Mouse (Mus musculus) midbrain, postnatal 0 days (tissue): ENCODE data around the gene Gstp2. TPM values are rescaled to one million over a fixed set of nuclear protein-coding genes. Genes with fewer than 3 reads are reported as not detected.
"Not testable (repeated sequence)": the region's sequence is repeated elsewhere in the genome, so short reads cannot be mapped to it uniquely, and the experiment has no call there.

Experiments used
- ATAC-seq: fragments of 200-750 bp; cut with Nextera tagmentation; 2 replicates; pipeline ENCODE4 v1.8.0; 2017; ENCODE audit warnings: moderate number of reproducible peaks, mild to moderate bottlenecking, moderate TSS enrichment, moderate library complexity; ENCODE audit not compliant: low FRiP score
- DNase-seq: peaks from one replicate; pipeline ENCODE4 v3.0.0-alpha.2; 2015; ENCODE audit warnings: low spot score
- H3K27ac ChIP-seq: fragments of 300-500 bp; sonication (generic); 2 replicates; pipeline ENCODE4 v1.5.1; 2014; ENCODE audit warnings: low read depth, mild to moderate bottlenecking, low read length, mixed read lengths
- H3K27me3 ChIP-seq: fragments of 300-500 bp; sonication (generic); 2 replicates; pipeline ENCODE4 v1.6.1; 2014; ENCODE audit warnings: low read length, control low read depth, mixed read lengths; ENCODE audit not compliant: insufficient read depth
- H3K36me3 ChIP-seq: fragments of 300-500 bp; sonication (generic); 2 replicates; pipeline ENCODE4 v1.6.1; 2014; ENCODE audit warnings: low read length, control low read depth, mixed read lengths; ENCODE audit not compliant: insufficient read depth
- H3K4me1 ChIP-seq: fragments of 300-500 bp; sonication (generic); 2 replicates; pipeline ENCODE4 v1.6.1; 2014; ENCODE audit warnings: mild to moderate bottlenecking, control low read depth, antibody characterized with exemption, low read length, mixed read lengths; ENCODE audit not compliant: insufficient read depth
- H3K4me2 ChIP-seq: fragments of 300-500 bp; sonication (generic); 2 replicates; pipeline ENCODE4 v1.6.1; 2014; ENCODE audit warnings: low read depth, mild to moderate bottlenecking, low read length, mixed read lengths; ENCODE audit not compliant: poor library complexity, severe bottlenecking
- H3K4me3 ChIP-seq: fragments of 300-500 bp; sonication (generic); 2 replicates; pipeline ENCODE4 v1.5.1; 2014; ENCODE audit warnings: low read depth, mild to moderate bottlenecking, low read length, moderate library complexity
- H3K9ac ChIP-seq: fragments of 300-500 bp; sonication (generic); replicated peaks from 2 replicates; pipeline ENCODE4 v1.6.1; 2014; ENCODE audit warnings: mild to moderate bottlenecking, low read length, moderate library complexity, mixed read lengths; ENCODE audit not compliant: poor library complexity, severe bottlenecking
- H3K9me3 ChIP-seq: fragments of 300-500 bp; sonication (generic); 2 replicates; pipeline ENCODE4 v1.6.1; 2016; ENCODE audit warnings: low read length, control low read depth
- CTCF ChIP-seq: IDR thresholded peaks from 2 replicates; pipeline ENCODE4 v1.5.1; 2016; ENCODE audit warnings: antibody characterized with exemption, mild to moderate bottlenecking
- WGBS: fragments of 180-500 bp; shearing (Covaris S2); extraction: QIAGEN DNeasy Blood & Tissue Kit; methylation state at CpG from one replicate; pipeline ENCODE4 v1.1.7; 2014; 5-methylcytosine and 5-hydroxymethylcytosine counted together
- polyA plus RNA-seq: library from polyadenylated mRNA; unstranded; fragments of >200 nt; fragmentation: Nextera tagmentation; extraction: Ambion mirVana; gene quantifications from 2 replicates; pipeline ENCODE4 v1.2.1, GENCODE M21; 2015
- total RNA-seq: library from RNA; depleted of rRNA; stranded (reverse); fragments of >200 nt; gene quantifications from 2 replicates; pipeline ENCODE4 v1.2.3, GENCODE M21; 2014

Gene Gstp2
- total and polyA plus RNA-seq, 2 experiments from 2014 or later = 2.4 TPM; not detected in 1

DNA sequence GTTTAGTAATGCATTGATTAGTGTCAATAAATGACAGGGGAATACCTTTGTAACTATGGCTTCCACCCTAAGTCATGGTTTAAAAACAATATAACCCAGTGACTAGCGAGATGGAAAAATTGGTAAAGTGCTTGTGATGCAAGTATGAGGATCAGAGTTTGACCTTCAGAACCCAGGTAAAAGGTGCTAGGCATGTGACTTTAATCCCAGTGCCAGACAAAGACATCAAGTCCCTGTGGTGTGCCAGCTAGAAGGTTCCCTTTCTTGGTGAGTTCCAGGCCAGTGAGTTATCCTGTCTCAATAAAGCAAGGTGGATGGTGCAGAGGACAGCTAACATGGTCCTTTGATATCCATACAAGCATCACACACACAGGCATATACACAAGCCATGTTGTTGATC is 29.7 kb upstream of the Gstp2 start:
- WGBS = 82% methylated on average over 1 of the region's 1 CpGs
- Histone ChIP-seq H3K4me1 (no peaks in the 10 kb centered on the region), H3K4me3 (no peak overlapping the region), H3K9me3 (no peaks in the 10 kb centered on the region), H3K9ac (no peak overlapping the region), H3K27ac (no peak overlapping the region), H3K4me2 (no peak overlapping the region), H3K36me3 (no peaks in the 10 kb centered on the region), H3K27me3 (no peaks in the 10 kb centered on the region)
- no peak for TF ChIP-seq CTCF
- DNase-seq (no peak), ATAC-seq (no peak)

DNA sequence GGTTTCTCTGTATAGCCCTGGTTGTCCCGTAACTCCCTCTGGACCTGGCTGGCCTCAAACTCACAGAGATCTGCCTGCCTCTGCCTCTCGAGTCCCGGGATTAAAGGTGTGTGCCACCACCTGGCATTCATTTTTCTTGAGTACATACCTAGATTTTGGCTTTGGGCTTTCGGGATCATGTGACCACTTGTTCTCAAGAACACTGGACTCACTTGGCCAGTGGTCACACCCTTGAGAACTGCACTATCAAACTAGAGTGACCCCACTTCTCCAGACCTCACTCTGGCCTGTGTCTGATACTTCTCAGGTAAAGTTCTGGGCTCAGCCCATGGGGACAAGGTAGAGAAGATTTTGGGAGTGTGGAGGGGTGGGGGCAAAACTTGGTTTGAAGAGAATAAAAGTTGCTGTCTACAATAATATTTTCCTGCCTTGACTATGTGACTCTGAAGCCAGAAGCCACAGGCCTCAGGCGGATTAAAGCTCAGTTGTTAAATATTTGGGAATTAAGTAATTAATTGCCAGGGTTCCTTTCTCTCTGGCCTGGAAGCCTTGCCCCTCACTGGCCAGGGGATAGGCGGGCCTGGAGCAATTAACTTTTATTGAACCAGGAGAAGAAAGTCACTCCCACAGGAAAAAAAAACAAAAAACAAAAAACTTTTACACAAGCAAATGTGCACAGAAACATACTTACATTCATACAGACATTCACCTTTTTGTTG is 27.0 kb upstream of the Gstp2 start:
- Histone ChIP-seq H3K4me1 (no peaks in the 10 kb centered on the region), H3K4me3 (no peak overlapping the region), H3K4me2 (no peak overlapping the region), H3K9ac (no peak overlapping the region), H3K27me3 (no peaks in the 10 kb centered on the region), H3K36me3 (no peaks in the 10 kb centered on the region), H3K9me3 (no peaks in the 10 kb centered on the region), H3K27ac (no peak overlapping the region)
- ATAC-seq (no peak), DNase-seq (no peak)
- no peak for TF ChIP-seq CTCF
- 87% methylated on average over 6 of the region's 6 CpGs for WGBS

DNA sequence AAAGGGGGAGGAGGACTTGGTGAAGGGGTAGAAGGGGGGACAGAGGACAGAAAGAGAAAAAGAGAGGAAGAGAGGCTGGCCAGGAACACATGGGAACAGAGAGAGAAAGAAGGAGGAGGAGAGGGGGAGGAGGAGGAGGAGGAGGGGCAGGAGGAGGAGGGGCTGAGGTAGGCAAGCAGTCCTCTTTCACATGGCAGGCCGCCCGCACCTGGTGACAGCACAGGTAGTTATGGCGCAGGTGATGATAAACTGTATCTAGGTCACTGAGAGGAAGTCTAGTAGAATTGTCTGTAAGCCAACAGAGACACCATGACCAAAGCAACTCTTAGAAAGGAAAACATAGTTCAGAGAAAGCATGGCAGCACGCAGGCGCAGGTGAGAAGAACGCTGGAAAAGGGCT is 25.6 kb upstream of the Gstp2 start:
- ATAC-seq = no peak
- H3K9me3 ChIP-seq = no peaks in the 10 kb centered on the region
- 93% methylated on average over 6 of the region's 6 CpGs for WGBS
- no peak overlapping the region for H3K4me3 ChIP-seq
- no peak overlapping the region for H3K4me2 ChIP-seq
- no peak overlapping the region for H3K9ac ChIP-seq
- no peak for DNase-seq
- no peaks in the 10 kb centered on the region for H3K27me3 ChIP-seq
- no peaks in the 10 kb centered on the region for H3K36me3 ChIP-seq
- H3K4me1 ChIP-seq = no peaks in the 10 kb centered on the region
- H3K27ac ChIP-seq = no peak overlapping the region
- no peak for TF ChIP-seq CTCF

DNA sequence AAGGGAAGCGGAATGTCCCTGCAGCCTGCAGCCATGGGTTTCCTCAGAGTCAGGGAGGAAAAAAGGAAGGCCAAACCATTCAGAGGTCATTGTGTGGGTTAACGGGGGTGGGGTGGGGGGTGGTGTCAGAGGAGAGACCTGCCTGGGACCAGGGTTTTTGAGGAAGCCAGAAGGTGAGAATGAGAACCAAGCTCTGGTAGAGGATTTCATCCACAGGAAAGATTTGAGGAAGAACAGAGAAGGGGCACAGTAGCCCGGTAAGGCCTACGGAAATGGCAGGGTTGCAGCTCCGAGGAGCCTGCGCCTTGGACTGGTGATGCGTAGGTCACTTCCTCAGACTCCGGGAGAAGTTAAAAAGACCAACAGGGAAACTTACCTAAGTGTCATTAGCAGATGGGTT is 24.9 kb upstream of the Gstp2 start:
- Histone ChIP-seq H3K9ac (no peak overlapping the region), H3K36me3 (no peaks in the 10 kb centered on the region), H3K4me1 (no peaks in the 10 kb centered on the region), H3K4me3 (no peak overlapping the region), H3K27ac (no peak overlapping the region), H3K27me3 (no peaks in the 10 kb centered on the region), H3K9me3 (no peaks in the 10 kb centered on the region), H3K4me2 (no peak overlapping the region)
- TF ChIP-seq CTCF = no peak
- no peak for DNase-seq
- 84% methylated on average over 8 of the region's 8 CpGs for WGBS
- ATAC-seq = no peak

DNA sequence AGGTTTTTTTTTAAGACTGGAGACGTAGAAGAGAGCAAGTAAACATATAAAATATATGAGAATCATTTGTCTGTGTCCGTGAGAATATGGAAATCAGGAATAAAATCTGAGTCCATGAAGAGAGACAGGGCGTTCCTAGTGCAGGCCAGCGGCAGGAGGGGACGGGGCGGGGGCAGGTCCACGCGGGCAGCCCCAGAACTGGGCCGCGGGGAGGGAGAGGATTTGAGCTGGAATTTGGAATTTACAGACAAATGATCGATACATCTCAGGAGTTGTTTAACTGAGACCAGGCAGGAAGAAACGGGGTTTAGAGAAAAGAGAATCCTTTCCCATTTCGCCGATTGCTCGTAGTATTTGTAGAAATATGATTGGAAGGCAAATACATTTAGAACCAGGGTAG is 24.5 kb upstream of the Gstp2 start:
- Histone ChIP-seq H3K4me1 (no peaks in the 10 kb centered on the region), H3K27me3 (no peaks in the 10 kb centered on the region), H3K4me3 (no peak overlapping the region), H3K36me3 (no peaks in the 10 kb centered on the region), H3K9me3 (no peaks in the 10 kb centered on the region), H3K9ac (no peak overlapping the region), H3K27ac (no peak overlapping the region), H3K4me2 (no peak overlapping the region)
- no peak for DNase-seq
- ATAC-seq = no peak
- TF ChIP-seq CTCF = no peak
- 73% methylated on average over 15 of the region's 15 CpGs for WGBS

DNA sequence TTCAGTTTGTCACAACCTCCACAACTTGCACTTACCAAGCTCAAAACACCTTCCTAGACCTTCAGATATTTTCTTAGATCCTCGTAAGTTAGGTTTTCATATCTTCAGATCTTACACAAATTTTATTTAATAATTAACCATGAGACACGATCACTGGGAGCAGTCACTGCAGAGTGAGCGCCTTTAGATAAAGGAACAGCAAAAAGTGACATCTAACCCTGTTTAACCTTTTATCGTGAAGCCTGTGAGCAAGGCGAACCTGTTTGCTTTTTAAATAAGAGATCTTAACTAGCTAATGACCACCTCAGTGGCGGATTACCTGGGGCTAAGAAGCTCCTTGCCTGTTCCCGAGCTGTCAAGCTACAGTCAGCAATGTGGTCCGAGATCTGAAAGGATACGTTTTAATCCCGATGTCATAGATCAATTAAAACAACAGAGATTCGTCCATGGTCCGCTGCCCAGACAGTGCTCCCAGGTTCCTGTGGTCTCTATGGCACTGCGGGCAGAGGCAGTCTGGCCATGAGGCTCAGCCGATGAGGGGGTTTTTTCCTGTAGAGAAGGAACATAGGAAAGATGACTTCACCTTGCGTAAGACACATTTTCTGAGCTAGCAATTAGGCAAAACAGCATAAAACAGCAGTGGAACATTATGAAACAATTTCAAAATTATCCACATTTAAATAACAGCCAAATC is 23.0 kb upstream of the Gstp2 start:
- Histone ChIP-seq H3K36me3 (no peaks in the 10 kb centered on the region), H3K4me2 (no peak overlapping the region), H3K9ac (no peak overlapping the region), H3K9me3 (no peaks in the 10 kb centered on the region), H3K4me3 (no peak overlapping the region), H3K27ac (no peak overlapping the region), H3K27me3 (no peaks in the 10 kb centered on the region), H3K4me1 (no peaks in the 10 kb centered on the region)
- WGBS = 46% methylated on average over 15 of the region's 15 CpGs
- no peak for TF ChIP-seq CTCF
- DNase-seq (no peak), ATAC-seq (no peak)

DNA sequence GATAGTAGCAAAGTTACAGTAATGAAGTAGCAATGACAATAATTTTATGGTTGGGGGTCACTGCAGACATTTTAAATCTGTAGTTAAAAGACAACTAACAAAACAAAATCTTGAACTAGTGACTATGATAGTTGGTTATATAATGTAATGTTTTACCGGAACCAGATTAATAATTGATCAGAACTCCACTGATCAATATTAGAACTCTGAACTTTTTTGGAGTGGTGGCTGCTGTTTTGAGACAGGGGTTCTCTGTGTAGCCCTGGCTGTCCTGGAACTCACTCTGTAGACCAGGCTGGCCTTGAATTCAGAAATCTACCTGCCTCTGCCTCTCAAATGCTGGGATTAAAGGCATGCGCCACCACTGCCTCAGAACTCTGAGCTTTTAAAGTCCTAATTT is 22.4 kb upstream of the Gstp2 start:
- H3K27me3 ChIP-seq, H3K9ac ChIP-seq, H3K27ac ChIP-seq, H3K4me2 ChIP-seq, H3K4me3 ChIP-seq, H3K9me3 ChIP-seq, H3K36me3 ChIP-seq, ATAC-seq, H3K4me1 ChIP-seq, DNase-seq: not testable (repeated sequence)
- WGBS = 92% methylated on average over 2 of the region's 2 CpGs
